Mouse (Mus musculus) limb, embryonic 14.5 days (tissue): ENCODE measurements around the gene Gprin1. TPM values are rescaled to one million over a fixed set of nuclear protein-coding genes. Genes with fewer than 3 reads are reported as not detected.
A peak's percentile ranks its signal among the peaks of the same experiment; 100 is the strongest.

Experiments
- ATAC-seq: fragments of 200-750 bp; cut with Nextera tagmentation; 2 replicates; pipeline ENCODE4 v1.8.0; 2017; ENCODE audit warnings: low read depth, moderate number of reproducible peaks, moderate TSS enrichment; ENCODE audit not compliant: low FRiP score
- DNase-seq: peaks from one replicate; pipeline ENCODE4 v3.0.0-alpha.2; 2015; ENCODE audit warnings: low spot score
- H3K27ac ChIP-seq: fragments of 300-500 bp; sonication (generic); replicated peaks from 2 replicates; pipeline ENCODE4 v1.5.1; 2014; ENCODE audit warnings: low read depth, mild to moderate bottlenecking, low read length, moderate library complexity, mixed read lengths
- H3K27me3 ChIP-seq: fragments of 300-500 bp; sonication (generic); 2 replicates; pipeline ENCODE4 v1.6.1; 2014; ENCODE audit warnings: low read length, mixed read lengths; ENCODE audit not compliant: control insufficient read depth, insufficient read depth
- H3K36me3 ChIP-seq: fragments of 300-500 bp; sonication (generic); 2 replicates; pipeline ENCODE4 v1.6.1; 2014; ENCODE audit warnings: mild to moderate bottlenecking, low read length, moderate library complexity, mixed read lengths; ENCODE audit not compliant: control insufficient read depth, insufficient read depth
- H3K4me1 ChIP-seq: fragments of 300-500 bp; sonication (generic); 2 replicates; pipeline ENCODE4 v1.6.1; 2014; ENCODE audit warnings: antibody characterized with exemption, low read length, mixed read lengths; ENCODE audit not compliant: control insufficient read depth, insufficient read depth
- H3K4me2 ChIP-seq: fragments of 300-500 bp; sonication (generic); replicated peaks from 2 replicates; pipeline ENCODE4 v1.6.1; 2014; ENCODE audit warnings: low read depth, mild to moderate bottlenecking, low read length, moderate library complexity; ENCODE audit not compliant: severe bottlenecking
- H3K4me3 ChIP-seq: fragments of 300-500 bp; sonication (generic); replicated peaks from 2 replicates; pipeline ENCODE4 v1.5.1; 2014; ENCODE audit warnings: low read length
- H3K9ac ChIP-seq: fragments of 300-500 bp; sonication (generic); 2 replicates; pipeline ENCODE4 v1.6.1; 2014; ENCODE audit warnings: mild to moderate bottlenecking, low read depth, low read length, moderate library complexity; ENCODE audit not compliant: severe bottlenecking
- H3K9me3 ChIP-seq: fragments of 300-500 bp; sonication (generic); 2 replicates; pipeline ENCODE4 v1.6.1; 2016; ENCODE audit warnings: low read length; ENCODE audit not compliant: control insufficient read depth
- POLR2A ChIP-seq: fragments of 200-500 bp; IDR thresholded peaks from 2 replicates; pipeline ENCODE4 v1.8.0; 2012; ENCODE audit warnings: inconsistent platforms, mild to moderate bottlenecking, moderate library complexity, borderline replicate concordance; ENCODE audit not compliant: insufficient read depth, insufficient read length; ENCODE audit errors: extremely low read depth
- WGBS: fragments of 180-500 bp; shearing (Covaris S2); extraction: QIAGEN DNeasy Blood & Tissue Kit; methylation state at CpG from one replicate; pipeline ENCODE4 v1.1.7; 2014; 5-methylcytosine and 5-hydroxymethylcytosine counted together
- polyA plus RNA-seq, 2 experiments: library from polyadenylated mRNA; depleted of rRNA in 1 of 2; stranded (reverse) in 1 of 2; unstranded in 1 of 2; fragments of >200 nt; fragmentation: Nextera tagmentation in 1 of 2; extraction: Ambion mirVana in 1 of 2; gene quantifications; 2 replicates each; pipeline versions ENCODE4 v1.2.1 to v1.2.3; 2012 to 2014

The Gprin1 gene
- polyA plus RNA-seq, 2 experiments, result 0.67 to 0.87 TPM

DNA sequence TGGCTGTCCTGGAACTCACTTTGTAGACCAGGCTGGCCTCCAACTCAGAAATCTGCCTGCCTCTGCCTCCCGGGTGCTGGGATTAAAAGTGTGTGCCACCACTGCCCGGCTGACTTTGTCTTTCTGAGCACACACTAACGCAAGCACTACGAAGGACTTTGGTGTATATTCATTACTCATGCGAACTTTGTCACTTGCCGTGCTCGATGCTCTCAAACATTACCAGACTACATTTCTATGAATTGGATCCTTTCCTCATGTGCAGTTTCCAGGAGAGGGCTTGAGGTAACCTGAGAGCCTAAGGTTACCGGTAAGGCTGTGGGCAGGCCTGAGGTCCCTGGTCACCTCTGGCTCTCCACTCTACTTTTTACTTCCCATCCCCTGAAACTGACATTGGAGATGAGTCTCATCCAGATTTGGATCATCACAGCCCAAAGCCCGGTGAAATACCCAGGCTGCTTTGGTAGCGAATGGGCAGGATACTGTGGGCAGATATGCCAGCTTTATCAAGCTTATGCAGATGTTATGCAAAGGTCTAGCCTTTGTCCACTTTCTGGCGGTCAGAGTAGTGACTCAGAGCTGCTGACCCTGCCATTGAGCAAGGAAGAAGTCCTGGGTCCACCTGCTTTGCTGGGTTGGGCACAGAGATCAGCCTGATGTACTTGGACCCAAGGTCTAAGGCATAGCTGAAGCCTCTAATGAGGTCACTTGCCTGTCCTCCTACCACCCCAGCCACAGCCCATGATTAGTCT is 54.0 kb downstream of the Gprin1 start:
- Histone ChIP-seq H3K4me3 (no peak overlapping the region), H3K9me3 (no peaks in the 10 kb centered on the region), H3K9ac (no peak overlapping the region), H3K36me3 (0 out of 2 replicates have a peak, but pooled peaks cover 6% of the 10 kb centered on the region), H3K4me2 (no peak overlapping the region), H3K27ac (no peak overlapping the region), H3K27me3 (no peaks in the 10 kb centered on the region), H3K4me1 (peaks cover 10% of the 10 kb centered on the region)
- TF ChIP-seq POLR2A, result no peak
- DNase-seq (no peak), ATAC-seq (no peak)
- 92% methylated on average over 11 of the region's 11 CpGs for WGBS

DNA sequence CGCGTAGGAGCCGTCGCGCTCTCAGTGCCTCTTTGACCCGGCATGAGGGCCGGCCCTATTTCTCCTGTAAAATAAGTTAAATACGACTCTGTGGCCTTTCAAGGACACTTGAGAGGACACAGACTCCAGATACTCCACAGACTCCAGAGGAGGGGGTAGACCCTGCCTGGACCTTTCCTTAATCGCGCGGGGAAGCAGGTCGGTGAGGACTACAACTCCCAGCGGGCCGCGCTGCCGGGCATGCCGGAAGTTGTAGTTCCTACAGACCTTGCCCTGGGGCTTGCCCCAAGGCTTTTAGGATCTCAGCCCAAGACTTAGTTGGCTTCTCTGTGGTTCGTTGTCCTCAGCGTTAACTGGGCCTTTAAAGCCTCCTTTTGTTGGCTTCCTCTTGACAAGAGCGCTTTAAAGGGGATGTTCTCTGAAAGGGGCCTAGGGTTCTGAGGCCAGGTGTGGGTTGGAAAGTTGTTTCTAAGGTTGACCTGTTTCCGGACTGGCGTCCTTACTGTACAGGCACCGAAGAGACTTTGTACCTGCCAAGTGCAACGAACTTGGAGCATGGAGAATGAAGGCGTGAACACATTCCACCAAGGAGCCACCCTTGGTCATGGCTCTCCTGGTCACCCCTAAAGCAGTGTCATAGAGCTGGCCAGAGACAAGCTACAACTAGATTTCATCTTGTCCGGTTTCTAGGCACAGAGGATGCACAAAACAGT is 55.2 kb downstream of the Gprin1 start:
- Histone ChIP-seq H3K36me3 (0 out of 2 replicates have a peak, but pooled peaks cover 6% of the 10 kb centered on the region), H3K4me2 (peak overlapping the region; percentile 65), H3K4me1 (peaks cover 10% of the 10 kb centered on the region), H3K4me3 (peak overlapping the region; percentile 97), H3K9ac (peak overlapping the region; percentile 56), H3K27ac (peak overlapping the region; percentile 81), H3K9me3 (no peaks in the 10 kb centered on the region), H3K27me3 (no peaks in the 10 kb centered on the region)
- WGBS, result 16% methylated on average over 26 of the region's 26 CpGs
- DNase-seq (peak; percentile 89), ATAC-seq (peak; percentile 62)
- peak; percentile 83; the same call in 1 of the 2 replicates for TF ChIP-seq POLR2A

- Histone ChIP-seq H3K36me3 (0 out of 2 replicates have a peak, but pooled peaks cover 6% of the 10 kb centered on the region), H3K27me3 (no peaks in the 10 kb centered on the region), H3K9me3 (no peaks in the 10 kb centered on the region), H3K27ac (peak within 1 kb of the TSS; percentile 86), H3K9ac (peak within 1 kb of the TSS; percentile 82), H3K4me1 (peaks cover 10% of the 10 kb centered on the region), H3K4me2 (peak within 1 kb of the TSS; percentile 93), H3K4me3 (peak within 1 kb of the TSS; percentile 97)
- WGBS, result 0% methylated on average over 42 of the region's 92 CpGs
- peak; percentile 77; the same call in 1 of the 2 replicates for TF ChIP-seq POLR2A
- ATAC-seq (peak; percentile 97), DNase-seq (peak; percentile 98)
Measured at GRCm38 (mm10) chr13:54693558-54694347, 55.9 kb downstream of the Gprin1 start, which contains the start of gene Rnf44. TSS of gene Rnf44 (minus strand) at chr13:54693907.

- H3K9me3 ChIP-seq, result no peaks in the 10 kb centered on the region
- peak overlapping the region; percentile 86 for H3K27ac ChIP-seq
- TF ChIP-seq POLR2A, result no peak
- no peaks in the 10 kb centered on the region for H3K27me3 ChIP-seq
- DNase-seq (no peak), ATAC-seq (no peak)
- peak overlapping the region; percentile 93 for H3K4me2 ChIP-seq
- peaks cover 10% of the 10 kb centered on the region for H3K4me1 ChIP-seq
- H3K36me3 ChIP-seq, result 0 out of 2 replicates have a peak, but pooled peaks cover 6% of the 10 kb centered on the region
- H3K9ac ChIP-seq, result peak overlapping the region; percentile 82
- 13% methylated on average over 21 of the region's 21 CpGs for WGBS
- peak overlapping the region; percentile 97 for H3K4me3 ChIP-seq
Measured at GRCm38 (mm10) chr13:54692711-54693557, 56.7 kb downstream of the Gprin1 start.
